Mouse (Mus musculus): Measurements from ENCODE around the gene Tmem156.

Tmem156 gene

GRCm38 (mm10) chr5:65091921-65092320, at the start of gene Tmem156:
Gene Tmem156, minus strand, starts transcription at chr5:65092132.
- in situ Hi-C loops (cut with MboI, MseI): no loop called here

GRCm38 (mm10) chr5:65141242-65141641, 49.3 kb upstream of the Tmem156 start:
- in situ Hi-C loops (cut with MboI, MseI): no loop called here

DNA sequence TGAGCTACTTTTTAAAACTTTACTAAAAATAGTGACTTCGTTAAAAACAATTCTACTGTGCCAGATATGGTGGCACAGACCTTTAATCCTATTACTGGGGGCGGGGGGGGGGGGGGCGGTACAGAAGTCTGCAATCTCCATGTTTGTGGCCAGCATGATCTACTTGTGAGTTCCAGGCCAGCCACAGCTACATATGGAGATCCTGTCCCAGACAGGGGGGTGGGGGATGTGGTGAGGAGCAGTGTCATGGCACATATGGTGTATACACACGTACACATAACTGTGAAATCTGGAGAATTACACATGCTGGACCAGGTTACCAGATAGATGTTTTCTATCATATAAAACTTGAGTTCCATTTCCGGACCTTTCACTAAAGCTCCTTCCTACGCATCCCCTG, 45.1 kb upstream of the Tmem156 start:
- in situ Hi-C loops (cut with MboI, MseI): no loop called here

- in situ Hi-C loops (cut with MboI, MseI): no loop called here
Observed at GRCm38 (mm10) chr5:65136159-65136558, 44.2 kb upstream of the Tmem156 start.

DNA sequence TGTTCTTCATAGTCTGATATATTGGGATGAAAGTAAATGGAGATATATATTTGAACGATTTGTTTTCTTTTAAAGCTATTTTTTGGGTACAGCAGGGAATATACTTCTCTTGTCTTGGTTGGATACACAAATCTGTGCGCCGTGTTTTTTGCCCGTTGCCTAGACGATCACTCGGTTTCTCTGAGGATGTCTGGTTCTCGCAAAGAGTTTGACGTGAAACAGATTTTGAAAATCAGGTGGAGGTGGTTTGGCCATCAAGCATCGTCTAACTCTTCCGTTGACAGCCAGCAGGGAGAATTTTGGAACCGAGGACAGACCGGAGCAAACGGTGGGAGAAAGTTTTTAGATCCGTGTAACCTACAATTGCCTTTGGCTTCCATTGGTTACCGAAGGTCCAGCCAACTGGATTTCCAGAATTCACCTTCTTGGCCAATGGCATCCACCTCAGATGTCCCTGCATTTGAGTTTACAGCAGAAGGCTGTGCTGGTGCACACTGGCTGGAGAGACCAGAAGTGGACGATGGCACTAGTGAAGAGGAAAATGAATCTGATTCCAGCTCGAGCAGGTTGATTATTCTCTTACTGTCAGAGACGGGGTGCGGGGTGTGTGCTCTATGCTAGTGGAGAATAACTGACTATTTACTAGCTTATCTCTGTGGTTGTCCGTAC, 39.4 kb upstream of the Tmem156 start:
- in situ Hi-C loops (cut with MboI, MseI): no loop called here

DNA sequence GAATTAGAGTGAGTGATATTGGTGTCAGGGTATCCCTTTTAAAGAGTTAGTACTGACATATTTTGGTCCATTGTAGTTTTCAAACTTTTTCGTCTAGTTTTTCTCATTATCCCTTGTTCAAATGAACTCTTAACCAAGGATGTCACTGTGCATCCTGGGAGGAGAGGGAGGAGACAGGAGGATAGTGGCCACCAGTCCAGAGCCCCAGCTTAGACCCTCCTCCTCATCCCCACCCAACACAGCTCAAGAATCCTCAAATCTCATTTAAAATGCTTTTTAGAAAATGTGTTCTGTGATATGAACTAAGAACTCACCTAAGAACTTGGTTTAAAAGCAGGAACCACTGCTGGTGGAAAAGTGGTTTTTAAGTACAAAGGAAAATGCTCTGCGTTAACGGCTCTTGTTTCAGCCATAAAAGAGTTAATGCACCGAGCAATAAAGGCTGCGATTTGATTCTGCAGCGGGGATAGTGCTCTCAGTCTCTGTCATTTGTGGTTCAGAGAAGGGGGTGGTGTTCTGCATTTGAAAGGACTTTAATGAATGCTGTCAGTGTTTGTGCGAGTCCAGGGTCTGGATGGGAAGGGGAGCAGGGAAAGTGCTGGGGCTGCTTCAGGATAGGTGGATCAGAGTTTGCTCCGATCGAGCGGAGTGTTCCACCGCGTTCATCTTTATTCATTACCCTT, 38.7 kb upstream of the Tmem156 start:
- in situ Hi-C loops (cut with MboI, MseI): no loop called here

DNA sequence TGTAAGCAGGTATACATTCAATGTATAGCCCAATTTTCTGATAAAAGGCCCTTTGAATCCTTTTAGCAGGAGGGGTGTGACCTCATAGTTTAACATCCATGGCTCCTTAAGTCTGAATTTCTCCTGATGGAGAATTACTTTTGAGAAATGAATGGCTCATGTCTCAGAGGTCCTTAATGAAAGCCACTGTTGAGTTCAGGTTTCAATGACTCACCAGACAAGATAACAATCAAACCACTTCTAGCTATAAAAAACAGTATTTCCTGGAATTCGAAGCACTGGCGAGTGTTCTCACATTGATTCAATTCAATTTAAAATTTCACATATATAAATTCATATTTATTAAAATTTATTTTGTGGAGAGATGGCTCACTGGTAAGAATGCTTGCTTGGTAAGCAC, 36.5 kb upstream of the Tmem156 start:
- in situ Hi-C loops (cut with MboI, MseI): loop anchor here in 1 of 2 experiments (5.0 kb wide), 1 partner anchor 61 kb away; no protein-coding TSS in a partner anchor

- in situ Hi-C loops (cut with MboI, MseI): loop anchor here in 1 of 2 experiments (5.0 kb wide), 1 partner anchor 59 kb away; no protein-coding TSS in a partner anchor
Observed at GRCm38 (mm10) chr5:65126137-65126536, 34.2 kb upstream of the Tmem156 start.

DNA sequence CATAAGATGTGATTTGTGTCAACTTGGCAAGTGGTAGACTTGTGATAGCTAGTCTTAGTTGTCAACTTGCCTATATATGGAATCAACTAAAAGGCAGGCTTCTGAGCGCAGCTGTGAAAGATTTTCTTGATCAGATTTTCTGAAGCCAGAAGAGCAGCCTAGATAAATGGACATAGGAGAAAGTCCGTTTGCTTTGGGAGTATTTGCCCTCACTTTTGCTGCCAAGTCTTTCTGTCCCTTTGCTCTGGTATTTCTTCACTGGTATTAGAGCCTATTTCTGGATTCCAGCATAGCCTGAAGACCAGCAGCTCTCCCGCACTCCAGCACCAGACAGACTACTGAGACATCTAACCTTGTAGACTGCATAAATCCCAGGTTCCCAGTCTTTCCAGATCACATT, 30.7 kb upstream of the Tmem156 start:
- in situ Hi-C loops (cut with MboI, MseI): loop anchor here in 1 of 2 experiments (5.0 kb wide), 1 partner anchor 70 kb away; no protein-coding TSS in a partner anchor

GRCm38 (mm10) chr5:65119918-65120317, 28.0 kb upstream of the Tmem156 start:
- in situ Hi-C loops (cut with MboI, MseI): loop anchor here in 1 of 2 experiments (5.0 kb wide), 1 partner anchor 68 kb away; no protein-coding TSS in a partner anchor

DNA sequence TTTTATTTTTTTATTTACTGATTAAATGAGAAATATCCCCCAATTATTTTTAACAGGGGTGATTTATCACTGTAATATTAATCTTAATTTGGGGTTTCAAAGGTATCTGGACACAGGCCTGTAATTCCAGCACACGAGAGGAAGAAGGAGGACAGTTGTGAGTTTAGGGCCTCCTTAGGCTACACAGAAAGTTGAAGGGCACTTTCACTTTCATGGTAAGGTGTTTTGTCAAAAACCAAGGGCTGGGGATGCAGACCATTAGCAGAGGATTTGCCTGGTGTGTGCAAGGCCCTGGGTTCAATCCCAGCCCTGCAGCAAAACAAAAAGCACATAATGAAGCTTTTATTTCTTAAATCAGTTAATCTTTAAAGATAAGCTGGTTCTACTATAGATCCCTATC, 27.6 kb upstream of the Tmem156 start:
- in situ Hi-C loops (cut with MboI, MseI): no loop called here

DNA sequence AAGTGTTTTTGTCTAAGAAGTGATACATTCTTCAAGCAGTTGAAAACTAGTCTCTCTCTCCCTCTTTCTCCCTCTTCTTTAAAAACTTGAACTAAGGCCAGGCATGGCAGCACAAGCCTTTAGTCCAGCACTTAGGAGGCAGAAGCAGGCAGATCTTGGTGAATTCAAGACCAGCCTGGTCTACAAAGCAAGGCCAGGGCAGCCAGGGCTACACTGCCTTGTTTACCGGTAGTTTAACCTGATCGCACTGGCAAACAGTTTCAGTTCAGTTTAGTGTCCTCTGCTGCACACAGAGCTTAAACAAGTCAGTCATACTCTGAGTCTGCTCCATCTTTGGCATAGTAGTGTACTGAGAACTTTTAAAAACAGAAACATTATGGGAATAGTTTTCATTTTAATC, 24.9 kb upstream of the Tmem156 start:
- in situ Hi-C loops (cut with MboI, MseI): no loop called here

GRCm38 (mm10) chr5:65113323-65113722, 21.4 kb upstream of the Tmem156 start:
- in situ Hi-C loops (cut with MboI, MseI): loop anchor here in 1 of 2 experiments (5.0 kb wide), 1 partner anchor 84 kb away; the partner anchor contains the start of gene Wdr19

- in situ Hi-C loops (cut with MboI, MseI): loop anchor here in 1 of 2 experiments (5.0 kb wide), 1 partner anchor 85 kb away; the partner anchor contains the start of gene Wdr19
Observed at GRCm38 (mm10) chr5:65112225-65112624, 20.3 kb upstream of the Tmem156 start.

DNA sequence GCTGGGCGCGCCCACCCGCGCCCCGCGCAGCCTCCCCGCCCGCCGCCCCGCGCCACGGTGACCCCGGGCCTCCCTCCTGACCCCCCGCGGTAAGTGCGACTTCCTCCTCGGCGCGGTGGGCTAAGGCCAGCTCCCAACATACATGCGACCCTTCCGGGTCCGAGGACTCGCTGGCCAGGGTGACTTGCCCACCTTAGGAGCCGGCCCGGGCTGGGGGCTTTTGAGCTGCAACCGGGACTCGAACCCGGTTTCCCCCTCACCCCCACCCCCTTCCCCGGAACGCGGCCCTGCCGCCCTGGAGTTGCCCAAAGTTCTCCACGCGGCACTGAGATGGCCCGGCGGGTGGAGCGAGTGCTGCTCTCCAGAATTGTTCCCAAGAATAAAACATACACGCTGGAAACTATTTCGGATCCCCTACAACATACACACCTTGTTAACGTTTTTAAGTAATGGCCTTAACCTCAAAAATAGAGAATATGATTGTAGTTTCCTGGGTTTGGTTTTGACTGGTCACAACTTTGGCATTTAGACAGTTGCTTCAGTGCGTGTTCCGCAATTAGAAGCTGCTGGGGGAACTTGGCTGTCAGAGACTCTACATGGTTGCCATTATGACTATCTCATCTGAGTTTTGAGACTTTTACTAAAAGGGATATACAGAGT, 16.0 kb upstream of the Tmem156 start:
- in situ Hi-C loops (cut with MboI, MseI): no loop called here

GRCm38 (mm10) chr5:65106876-65107772, 15.2 kb upstream of the Tmem156 start, which contains the start of gene Klhl5:
Gene Klhl5, plus strand, starts transcription at chr5:65107539.
- in situ Hi-C loops (cut with MboI, MseI): no loop called here

GRCm38 (mm10) chr5:65102641-65103042, 10.7 kb upstream of the Tmem156 start:
- in situ Hi-C loops (cut with MboI, MseI): no loop called here

GRCm38 (mm10) chr5:65102026-65102640, 10.2 kb upstream of the Tmem156 start:
- in situ Hi-C loops (cut with MboI, MseI): no loop called here

- in situ Hi-C loops (cut with MboI, MseI): no loop called here
Observed at GRCm38 (mm10) chr5:65101621-65102020, 9.7 kb upstream of the Tmem156 start.

GRCm38 (mm10) chr5:65101209-65101608, 9.3 kb upstream of the Tmem156 start:
- in situ Hi-C loops (cut with MboI, MseI): no loop called here

- in situ Hi-C loops (cut with MboI, MseI): no loop called here
Observed at GRCm38 (mm10) chr5:65100002-65100401, 8.1 kb upstream of the Tmem156 start.

All from T-helper 17 cell (primary cell).